Mouse (Mus musculus) lung, postnatal 14 days (tissue): Measurements from ENCODE around the gene Vmn1r90.
"Not testable (repeated sequence)": the region's sequence is repeated elsewhere in the genome, so short reads cannot be mapped to it uniquely, and the experiment has no call there.

Source experiments
- DNase-seq: peaks from one replicate; pipeline ENCODE4 v3.0.0; 2021

Gene Vmn1r90

DNA sequence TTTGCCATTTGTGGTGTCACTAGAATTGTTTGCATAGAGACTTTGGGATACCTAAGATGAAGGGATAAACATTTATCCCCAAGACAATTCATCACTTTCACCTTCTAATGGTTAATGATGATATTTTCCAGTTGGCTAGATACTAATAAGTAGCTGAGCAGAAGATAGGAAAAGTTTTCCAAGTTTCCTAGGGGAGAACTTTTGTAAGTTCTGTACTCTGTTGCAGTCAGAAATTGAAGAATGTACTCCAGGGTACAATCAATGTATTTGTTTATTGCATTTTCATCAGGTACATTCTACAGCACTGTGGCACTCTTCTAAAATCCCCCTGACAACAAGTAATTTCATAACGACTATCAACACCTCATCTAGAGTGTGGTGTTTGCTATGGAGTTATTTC, at the start of gene Vmn1r90:
Vmn1r90 (minus strand) TSS at position 101 of the 400 bp plus-strand sequence.
- DNase-seq, result no peak

DNA sequence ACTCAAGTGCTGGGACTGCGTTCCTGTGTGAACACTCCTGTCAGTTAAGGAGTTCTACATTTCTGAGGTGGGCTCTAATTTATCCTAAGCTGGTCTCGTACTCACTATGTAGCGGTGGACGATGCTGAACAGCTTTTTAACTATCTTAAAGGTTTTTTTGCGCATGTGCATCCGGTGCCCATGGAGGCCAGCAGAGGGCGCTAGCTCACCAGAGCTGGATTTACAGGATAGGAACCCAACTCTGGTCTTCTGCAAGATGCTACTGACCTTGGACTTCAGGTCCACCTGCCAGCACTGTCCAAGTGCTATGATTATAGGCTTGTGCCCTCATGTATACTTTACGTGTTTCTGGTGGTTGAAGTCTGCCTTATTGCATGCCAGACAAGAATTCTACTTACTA, 29.7 kb upstream of the Vmn1r90 start:
- DNase-seq, result not testable (repeated sequence)

GRCm38 (mm10) chr7:14552284-14552683, 11.0 kb downstream of the Vmn1r90 start:
- DNase-seq, result no peak

- DNase-seq, result no peak
Observed at GRCm38 (mm10) chr7:14525280-14525679, 38.0 kb downstream of the Vmn1r90 start.

DNA sequence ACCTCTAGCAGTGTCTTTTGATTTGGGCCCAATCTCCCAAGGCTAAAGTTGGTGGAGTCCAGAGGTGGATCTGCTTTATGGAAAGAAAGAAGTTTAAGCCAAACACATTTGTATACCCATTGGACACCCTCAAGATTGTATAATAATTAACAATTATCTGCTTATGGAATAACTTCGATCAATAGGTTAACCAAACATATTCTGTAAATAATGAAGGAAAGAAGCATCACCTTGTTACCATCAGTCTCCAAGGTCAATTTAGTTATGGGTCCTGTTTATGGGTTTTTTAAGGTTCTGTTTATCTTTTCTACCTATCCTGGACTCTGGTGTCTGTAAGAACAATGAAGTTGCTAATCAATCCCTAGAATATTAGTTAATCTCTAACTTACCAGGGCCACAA, 40.7 kb downstream of the Vmn1r90 start:
- no peak for DNase-seq

DNA sequence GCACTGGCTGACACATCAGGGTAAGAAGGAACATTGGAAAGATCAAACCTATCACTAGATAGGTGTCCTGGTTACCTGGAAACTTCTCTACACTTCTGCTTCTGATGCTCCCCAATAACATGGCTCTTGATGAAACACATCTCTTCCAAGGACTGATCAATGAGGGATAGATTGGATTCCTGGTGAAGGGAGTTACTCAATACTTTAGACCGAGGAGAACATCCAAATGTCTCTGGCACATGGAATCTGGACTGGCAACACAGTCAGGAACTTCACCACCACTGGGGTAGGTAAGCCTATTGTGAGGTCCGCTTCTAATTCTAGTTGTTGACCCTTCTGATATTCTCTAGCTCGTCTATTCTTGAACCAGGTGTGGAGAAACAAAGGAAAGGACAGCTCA, 45.0 kb downstream of the Vmn1r90 start:
- no peak for DNase-seq
